Mouse (Mus musculus): ENCODE data around the gene Hmcn1.

GRCm38 (mm10) chr1:150706502-150706901, 286.7 kb downstream of the Hmcn1 start:
- no peak for TF ChIP-seq E2F4 (IDR thresholded peaks at IDR 0.05; ENCODE audit: insufficient read depth)
- no peak for TF ChIP-seq MAX (IDR thresholded peaks at IDR 0.05; ENCODE audit: low read depth)
- no peak for TF ChIP-seq POLR2AphosphoS2 (IDR thresholded peaks at IDR 0.05; ENCODE audit: insufficient read length, low read depth)
- no peak for TF ChIP-seq USF1 (IDR thresholded peaks at IDR 0.05; ENCODE audit: low read depth)
- TF ChIP-seq MYOD1 (IDR thresholded peaks at IDR 0.05; ENCODE audit: control insufficient read depth in 1 of 3, insufficient read length in 2 of 3, low read depth in 2 of 3), result no peak
- no peak for TF ChIP-seq POLR2A (IDR thresholded peaks at IDR 0.05; ENCODE audit: insufficient read length, low read depth)
- TF ChIP-seq CEBPB (IDR thresholded peaks at IDR 0.05; ENCODE audit: insufficient read depth, poor library complexity, severe bottlenecking), result no peak
- TF ChIP-seq TCF12 (IDR thresholded peaks at IDR 0.05; ENCODE audit: insufficient read depth, poor library complexity, severe bottlenecking), result no peak
- TF ChIP-seq REST (IDR thresholded peaks at IDR 0.05; ENCODE audit: insufficient read depth, insufficient read length), result no peak
- no peak for TF ChIP-seq MYOG (IDR thresholded peaks at IDR 0.05; ENCODE audit: control insufficient read depth in 1 of 3, insufficient read depth in 1 of 3, insufficient read length in 2 of 3, low read depth in 2 of 3)
- no peak for TF ChIP-seq TCF3 (IDR thresholded peaks at IDR 0.05; ENCODE audit: insufficient read length, low read depth)
- TF ChIP-seq SRF (IDR thresholded peaks at IDR 0.05; ENCODE audit: control insufficient read depth, insufficient read length, low read depth), result no peak

All from myocyte (in vitro differentiated cells).